Mouse (Mus musculus) liver, postnatal 0 days (tissue): ENCODE measurements around the gene Zcchc7. TPM values are rescaled to one million over a fixed set of nuclear protein-coding genes. Genes with fewer than 3 reads are reported as not detected.
A peak's percentile ranks its signal among the peaks of the same experiment; 100 is the strongest.
"Not testable (repeated sequence)": the region's sequence is repeated elsewhere in the genome, so short reads cannot be mapped to it uniquely, and the experiment has no call there.

Experiments used
- ATAC-seq: fragments of 200-750 bp; cut with Nextera tagmentation; 2 replicates; pipeline ENCODE4 v1.8.0; 2017; ENCODE audit warnings: mild to moderate bottlenecking, moderate library complexity
- DNase-seq: peaks from one replicate; pipeline ENCODE4 v3.0.0-alpha.2; 2016
- H3K27ac ChIP-seq: fragments of 300-500 bp; sonication (generic); 2 replicates; pipeline ENCODE4 v1.5.1; 2014; ENCODE audit warnings: antibody characterized with exemption, moderate library complexity, mild to moderate bottlenecking, low read depth
- H3K27me3 ChIP-seq: fragments of 300-500 bp; sonication (generic); 2 replicates; pipeline ENCODE4 v1.6.1; 2014; ENCODE audit warnings: low read length, control low read depth, mixed read lengths; ENCODE audit not compliant: insufficient read depth
- H3K36me3 ChIP-seq: fragments of 300-500 bp; sonication (generic); replicated peaks from 2 replicates; pipeline ENCODE4 v1.6.1; 2014; ENCODE audit warnings: mild to moderate bottlenecking, control low read depth, low read length, moderate library complexity, mixed read lengths; ENCODE audit not compliant: insufficient read depth
- H3K4me1 ChIP-seq: fragments of 300-500 bp; sonication (generic); 2 replicates; pipeline ENCODE4 v1.6.1; 2014; ENCODE audit warnings: antibody characterized with exemption, mild to moderate bottlenecking, control low read depth; ENCODE audit not compliant: insufficient read depth
- H3K4me2 ChIP-seq: fragments of 300-500 bp; sonication (generic); 2 replicates; pipeline ENCODE4 v1.6.1; 2014; ENCODE audit warnings: low read depth, mild to moderate bottlenecking, low read length, moderate library complexity, mixed read lengths
- H3K4me3 ChIP-seq: fragments of 300-500 bp; sonication (generic); 2 replicates; pipeline ENCODE4 v1.5.1; 2014; ENCODE audit warnings: low read depth, low read length
- H3K9ac ChIP-seq: fragments of 300-500 bp; sonication (generic); replicated peaks from 2 replicates; pipeline ENCODE4 v1.6.1; 2014; ENCODE audit warnings: mild to moderate bottlenecking, moderate library complexity
- H3K9me3 ChIP-seq: fragments of 300-500 bp; sonication (generic); 2 replicates; pipeline ENCODE4 v1.6.1; 2016; ENCODE audit warnings: mild to moderate bottlenecking, control low read depth, low read length, mixed read lengths
- CTCF ChIP-seq: sonication (generic); IDR thresholded peaks from 2 replicates; pipeline ENCODE4 v1.5.1; 2016; ENCODE audit warnings: antibody characterized with exemption, low read depth
- EP300 ChIP-seq: IDR thresholded peaks from 2 replicates; pipeline ENCODE4 v1.6.1; 2016; ENCODE audit warnings: antibody characterized with exemption, low read depth, mild to moderate bottlenecking
- WGBS: fragments of 180-500 bp; shearing (Covaris S2); extraction: QIAGEN DNeasy Blood & Tissue Kit; methylation state at CpG from one replicate; pipeline ENCODE4 v1.1.7; 2014; ENCODE audit not compliant: insufficient replicate concordance; 5-methylcytosine and 5-hydroxymethylcytosine counted together
- polyA plus RNA-seq: library from polyadenylated mRNA; unstranded; fragments of >200 nt; fragmentation: Nextera tagmentation; extraction: Ambion mirVana; gene quantifications from 2 replicates; pipeline ENCODE4 v1.2.1, GENCODE M21; 2015

Gene Zcchc7
- polyA plus RNA-seq, 1 experiment from 2014 or later, result 19.6 TPM

- Histone ChIP-seq H3K4me2 (no peak overlapping the region), H3K4me3 (no peak overlapping the region), H3K27ac (no peak overlapping the region), H3K4me1 (no peaks in the 10 kb centered on the region), H3K36me3 (no peaks in the 10 kb centered on the region), H3K9me3 (no peaks in the 10 kb centered on the region), H3K27me3 (peaks cover 21% of the 10 kb centered on the region), H3K9ac (no peak overlapping the region)
- no peak for TF ChIP-seq CTCF
- TF ChIP-seq EP300, result no peak
- ATAC-seq (no peak), DNase-seq (no peak)
- 64% methylated on average over 4 of the region's 4 CpGs for WGBS
Measured at GRCm38 (mm10) chr4:44721237-44721636, 34.4 kb upstream of the Zcchc7 start.

GRCm38 (mm10) chr4:44740471-44740870 is 15.2 kb upstream of the Zcchc7 start:
- TF ChIP-seq CTCF (no peak), EP300 (no peak)
- no peak for DNase-seq
- WGBS, result 62% methylated on average over 1 of the region's 1 CpGs
- Histone ChIP-seq H3K4me3 (no peak overlapping the region), H3K27ac (no peak overlapping the region), H3K27me3 (no peaks in the 10 kb centered on the region), H3K9ac (no peak overlapping the region), H3K4me1 (no peaks in the 10 kb centered on the region), H3K36me3 (no peaks in the 10 kb centered on the region), H3K4me2 (no peak overlapping the region), H3K9me3 (peaks cover 2% of the 10 kb centered on the region; the same call in 1 of the 2 replicates)
- ATAC-seq, result no peak

GRCm38 (mm10) chr4:44756134-44756951 is 666 bp downstream of the Zcchc7 start:
- DNase-seq, result peak; percentile 92
- Histone ChIP-seq H3K4me1 (0 out of 2 replicates have a peak, but pooled peaks cover 8% of the 10 kb centered on the region), H3K27ac (peak overlapping the region; percentile 99), H3K36me3 (no peaks in the 10 kb centered on the region), H3K9me3 (no peaks in the 10 kb centered on the region), H3K9ac (peak overlapping the region; percentile 99), H3K4me2 (peak overlapping the region; percentile 78), H3K4me3 (peak overlapping the region; percentile 99), H3K27me3 (no peaks in the 10 kb centered on the region)
- ATAC-seq, result peak; percentile 99
- TF ChIP-seq EP300, result peak; percentile 66
- TF ChIP-seq CTCF, result no peak
- under 1% methylated on average over 60 of the region's 60 CpGs for WGBS

GRCm38 (mm10) chr4:44757131-44757530 is 1.5 kb downstream of the Zcchc7 start:
- not testable (repeated sequence) for DNase-seq, H3K9me3 ChIP-seq, H3K27me3 ChIP-seq, ATAC-seq, H3K36me3 ChIP-seq, H3K4me1 ChIP-seq
- Histone ChIP-seq H3K9ac (peak overlapping the region; percentile 99), H3K4me2 (peak overlapping the region; percentile 78), H3K4me3 (peak overlapping the region; percentile 99), H3K27ac (peak overlapping the region; percentile 99)
- WGBS, result 4% methylated on average over 10 of the region's 10 CpGs

- H3K36me3 ChIP-seq, result peaks cover 5% of the 10 kb centered on the region; the same call in 1 of the 2 replicates
- no peaks in the 10 kb centered on the region for H3K4me1 ChIP-seq
- H3K4me2 ChIP-seq, result no peak overlapping the region
- WGBS, result 86% methylated on average over 3 of the region's 3 CpGs
- H3K9me3 ChIP-seq, result no peaks in the 10 kb centered on the region
- no peak for TF ChIP-seq EP300
- TF ChIP-seq CTCF, result no peak
- no peaks in the 10 kb centered on the region for H3K27me3 ChIP-seq
- H3K9ac ChIP-seq, result no peak overlapping the region
- ATAC-seq (no peak), DNase-seq (no peak)
- no peak overlapping the region for H3K4me3 ChIP-seq
- no peak overlapping the region for H3K27ac ChIP-seq
Measured at GRCm38 (mm10) chr4:44774890-44775289, 19.2 kb downstream of the Zcchc7 start.

GRCm38 (mm10) chr4:44776651-44777050 is 21.0 kb downstream of the Zcchc7 start:
- Histone ChIP-seq H3K27ac (no peak overlapping the region), H3K36me3 (no peaks in the 10 kb centered on the region), H3K4me3 (no peak overlapping the region), H3K9me3 (no peaks in the 10 kb centered on the region), H3K4me1 (no peaks in the 10 kb centered on the region), H3K4me2 (no peak overlapping the region), H3K27me3 (no peaks in the 10 kb centered on the region), H3K9ac (no peak overlapping the region)
- DNase-seq, result no peak
- TF ChIP-seq CTCF (no peak), EP300 (no peak)
- 75% methylated on average over 2 of the region's 2 CpGs for WGBS
- no peak for ATAC-seq
